Mouse (Mus musculus) forebrain, embryonic 14.5 days (tissue): Measurements from ENCODE around the gene Cpsf7. TPM values are rescaled to one million over a fixed set of nuclear protein-coding genes. Genes with fewer than 3 reads are reported as not detected.
A peak's percentile ranks its signal among the peaks of the same experiment; 100 is the strongest.

Experiments used
- ATAC-seq: fragments of 200-750 bp; cut with Nextera tagmentation; 2 replicates; pipeline ENCODE4 v1.8.0; 2017; ENCODE audit warnings: mild to moderate bottlenecking, moderate library complexity
- DNase-seq: peaks from one replicate; pipeline ENCODE4 v3.0.0-alpha.2; 2015; ENCODE audit warnings: low spot score
- H3K27ac ChIP-seq: fragments of 300-500 bp; sonication (generic); 2 replicates; pipeline ENCODE4 v1.5.1; 2014; ENCODE audit warnings: low read depth, mild to moderate bottlenecking, control low read depth, low read length, moderate library complexity
- H3K27me3 ChIP-seq: fragments of 300-500 bp; sonication (generic); replicated peaks from 2 replicates; pipeline ENCODE4 v1.6.1; 2014; ENCODE audit warnings: low read length, control low read depth, mixed read lengths; ENCODE audit not compliant: control insufficient read depth, insufficient read depth
- H3K36me3 ChIP-seq: fragments of 300-500 bp; sonication (generic); 2 replicates; pipeline ENCODE4 v1.6.1; 2014; ENCODE audit warnings: low read length, control low read depth; ENCODE audit not compliant: control insufficient read depth, insufficient read depth
- H3K4me1 ChIP-seq: fragments of 300-500 bp; sonication (generic); 2 replicates; pipeline ENCODE4 v1.6.1; 2014; ENCODE audit warnings: antibody characterized with exemption, low read length, control low read depth; ENCODE audit not compliant: control insufficient read depth, insufficient read depth
- H3K4me2 ChIP-seq: fragments of 300-500 bp; sonication (generic); 2 replicates; pipeline ENCODE4 v1.6.1; 2014; ENCODE audit warnings: mild to moderate bottlenecking, control low read depth, low read length
- H3K4me3 ChIP-seq: fragments of 300-500 bp; sonication (generic); 2 replicates; pipeline ENCODE4 v1.5.1; 2014; ENCODE audit warnings: low read depth, low read length, control low read depth
- H3K9ac ChIP-seq: fragments of 300-500 bp; sonication (generic); 2 replicates; pipeline ENCODE4 v1.6.1; 2014; ENCODE audit warnings: mild to moderate bottlenecking, low read length, control low read depth, moderate library complexity
- H3K9me3 ChIP-seq: fragments of 300-500 bp; sonication (generic); replicated peaks from 2 replicates; pipeline ENCODE4 v1.6.1; 2016; ENCODE audit warnings: low read length, control low read depth, mixed read lengths; ENCODE audit not compliant: control insufficient read depth
- WGBS: fragments of 180-500 bp; shearing (Covaris S2); extraction: QIAGEN DNeasy Blood & Tissue Kit; methylation state at CpG from one replicate; pipeline ENCODE4 v1.1.7; 2014; 5-methylcytosine and 5-hydroxymethylcytosine counted together
- polyA plus RNA-seq: library from polyadenylated mRNA; unstranded; fragments of >200 nt; fragmentation: Nextera tagmentation; extraction: Ambion mirVana; gene quantifications from 2 replicates; pipeline ENCODE4 v1.2.1, GENCODE M21; 2014

The Cpsf7 gene
- polyA plus RNA-seq, 1 experiment from 2014 or later: 53.9 TPM

- Histone ChIP-seq H3K4me2 (no peak overlapping the region), H3K36me3 (peaks cover 40% of the 10 kb centered on the region), H3K4me1 (no peaks in the 10 kb centered on the region), H3K9ac (no peak overlapping the region), H3K9me3 (no peaks in the 10 kb centered on the region), H3K27me3 (no peaks in the 10 kb centered on the region), H3K27ac (no peak overlapping the region), H3K4me3 (no peak overlapping the region)
- WGBS: 79% methylated on average over 6 of the region's 6 CpGs
- no peak for ATAC-seq
- DNase-seq: no peak
Measured at GRCm38 (mm10) chr19:10510759-10511330, 14.2 kb upstream of the Cpsf7 start.

GRCm38 (mm10) chr19:10520355-10520754 lies 4.7 kb upstream of the Cpsf7 start:
- 38% methylated on average over 1 of the region's 1 CpGs for WGBS
- Histone ChIP-seq H3K9me3 (no peaks in the 10 kb centered on the region), H3K9ac (no peak overlapping the region), H3K4me1 (peaks cover 4% of the 10 kb centered on the region; the same call in 1 of the 2 replicates), H3K27me3 (no peaks in the 10 kb centered on the region), H3K36me3 (peaks cover 18% of the 10 kb centered on the region), H3K4me3 (no peak overlapping the region), H3K27ac (no peak overlapping the region), H3K4me2 (no peak overlapping the region)
- ATAC-seq (no peak), DNase-seq (peak; percentile 51)

- DNase-seq: no peak
Measured at GRCm38 (mm10) chr19:10521926-10522325, 3.1 kb upstream of the Cpsf7 start.

GRCm38 (mm10) chr19:10523483-10524080 lies 1.5 kb upstream of the Cpsf7 start:
- Histone ChIP-seq H3K27ac (no peak overlapping the region), H3K27me3 (no peaks in the 10 kb centered on the region), H3K9ac (no peak overlapping the region), H3K36me3 (peaks cover 10% of the 10 kb centered on the region; the same call in 1 of the 2 replicates), H3K4me2 (peak overlapping the region; percentile 78; the same call in 1 of the 2 replicates), H3K9me3 (no peaks in the 10 kb centered on the region), H3K4me1 (peaks cover 18% of the 10 kb centered on the region), H3K4me3 (0 out of 2 replicates have a peak overlapping the region, but pooled peaks have one; percentile 98)
- 89% methylated on average over 5 of the region's 5 CpGs for WGBS
- ATAC-seq (no peak), DNase-seq (no peak)

More at GRCm38 (mm10) chr19:10521926-10522325, 3.1 kb upstream of the Cpsf7 start:
- peaks cover 13% of the 10 kb centered on the region for H3K4me1 ChIP-seq
- WGBS: 94% methylated on average over 1 of the region's 1 CpGs
- H3K4me2 ChIP-seq: no peak overlapping the region
- no peaks in the 10 kb centered on the region for H3K9me3 ChIP-seq
- no peak overlapping the region for H3K4me3 ChIP-seq
- H3K27ac ChIP-seq: no peak overlapping the region
- no peak overlapping the region for H3K9ac ChIP-seq
- ATAC-seq: no peak
- H3K36me3 ChIP-seq: peaks cover 7% of the 10 kb centered on the region
- H3K27me3 ChIP-seq: no peaks in the 10 kb centered on the region

- Histone ChIP-seq H3K4me1 (peaks cover 18% of the 10 kb centered on the region), H3K27ac (peak overlapping the region; percentile 94), H3K4me3 (peak overlapping the region; percentile 98), H3K4me2 (peak overlapping the region; percentile 78), H3K36me3 (peaks cover 15% of the 10 kb centered on the region; the same call in 1 of the 2 replicates), H3K9ac (peak overlapping the region; percentile 99), H3K27me3 (no peaks in the 10 kb centered on the region), H3K9me3 (no peaks in the 10 kb centered on the region)
- DNase-seq (no peak), ATAC-seq (no peak)
- WGBS: 0% methylated on average over 19 of the region's 19 CpGs
Measured at GRCm38 (mm10) chr19:10524784-10525105, 321 bp upstream of the Cpsf7 start.

- H3K4me2 ChIP-seq: peak within 1 kb of the TSS; percentile 78
- 0% methylated on average over 11 of the region's 11 CpGs for WGBS
- H3K9me3 ChIP-seq: no peaks in the 10 kb centered on the region
- DNase-seq (peak; percentile 85), ATAC-seq (peak; percentile 13)
- peaks cover 18% of the 10 kb centered on the region for H3K4me1 ChIP-seq
- H3K9ac ChIP-seq: peak within 1 kb of the TSS; percentile 99
- H3K36me3 ChIP-seq: peaks cover 26% of the 10 kb centered on the region
- H3K27me3 ChIP-seq: no peaks in the 10 kb centered on the region
- peak within 1 kb of the TSS; percentile 94 for H3K27ac ChIP-seq
- peak within 1 kb of the TSS; percentile 98 for H3K4me3 ChIP-seq
Measured at GRCm38 (mm10) chr19:10525910-10526309, 844 bp downstream of the Cpsf7 start, which contains the start of gene Sdhaf2. TSS of gene Sdhaf2 (minus strand) at chr19:10526142.

- Histone ChIP-seq H3K27me3 (no peaks in the 10 kb centered on the region), H3K9me3 (no peaks in the 10 kb centered on the region), H3K27ac (no peak overlapping the region), H3K36me3 (peaks cover 61% of the 10 kb centered on the region), H3K4me1 (peaks cover 13% of the 10 kb centered on the region), H3K4me2 (no peak overlapping the region), H3K4me3 (no peak overlapping the region), H3K9ac (no peak overlapping the region)
- no peak for ATAC-seq
- WGBS: 94% methylated on average over 1 of the region's 1 CpGs
- DNase-seq: no peak
Measured at GRCm38 (mm10) chr19:10530082-10530481, 5.0 kb downstream of the Cpsf7 start.

GRCm38 (mm10) chr19:10539454-10539853 lies 14.4 kb downstream of the Cpsf7 start:
- DNase-seq (no peak), ATAC-seq (no peak)
- Histone ChIP-seq H3K9me3 (no peaks in the 10 kb centered on the region), H3K27ac (no peak overlapping the region), H3K27me3 (no peaks in the 10 kb centered on the region), H3K36me3 (peaks cover 84% of the 10 kb centered on the region), H3K4me3 (no peak overlapping the region), H3K9ac (no peak overlapping the region), H3K4me2 (no peak overlapping the region), H3K4me1 (no peaks in the 10 kb centered on the region)
- WGBS: 97% methylated on average over 5 of the region's 5 CpGs
